Mouse (Mus musculus) heart, postnatal 0 days (tissue): Measurements from ENCODE around the gene Senp3.

Experiments
- CTCF ChIP-seq: IDR thresholded peaks from 2 replicates; pipeline ENCODE4 v1.5.1; 2016; ENCODE audit warnings: antibody characterized with exemption, control low read depth, low read depth
- EP300 ChIP-seq: IDR thresholded peaks from 2 replicates; pipeline ENCODE4 v1.6.1; 2016; ENCODE audit warnings: antibody characterized with exemption, low read depth

GRCm38 (mm10) chr11:69699595-69699994, 17.7 kb upstream of the Senp3 start:
- TF ChIP-seq CTCF (no peak), EP300 (no peak)
